Comparison of ENCODE assay signal across 16 mouse cellular contexts in genomic region chr2:166141039-166141438, GRCm38 (mm10). TPM values are rescaled to one million over a fixed set of nuclear protein-coding genes. Genes with fewer than 3 reads are reported as not detected.
A peak's percentile ranks its signal among the peaks of the same experiment; 100 is the strongest.
DNase-seq lines count a peak whose midpoint lies in the region; ATAC-seq and TF ChIP-seq lines count a peak whose summit lies in the region.
"Had no signal": no experiment of that assay in that cellular context is flagged by ENCODE, and none has a peak within 500 bp of the region (broad histone marks: within the 10 kb centered on the region; RNA-seq: fewer than 3 reads in every experiment).

No protein-coding gene starts in this region.

- H3K9me3 ChIP-seq in heart, embryonic 16.5 days (replicated peaks; ENCODE audit: control insufficient read depth, low read length), result no peaks in the 10 kb centered on the region
- H3K9me3 ChIP-seq in E14TG2a.4 (ENCODE audit: low read length) (no peaks in the 10 kb centered on the region), ES-Bruce4 (replicated peaks; ENCODE audit: control insufficient read depth, insufficient read depth, low read length, poor library complexity, severe bottlenecking) (no peaks in the 10 kb centered on the region)
- no peaks in the 10 kb centered on the region for H3K9me3 ChIP-seq in embryonic facial prominence, embryonic 13.5 days
- no peaks in the 10 kb centered on the region for H3K9me3 ChIP-seq in forebrain, embryonic 12.5 days
- H3K9me3 ChIP-seq: embryonic facial prominence, embryonic 15.5 days; megakaryocyte, embryonic 14.5 days; midbrain, embryonic 15.5 days had no signal

- H3K36me3 ChIP-seq in heart, embryonic 16.5 days (ENCODE audit: control insufficient read depth, insufficient read depth), result no peaks in the 10 kb centered on the region
- H3K36me3 ChIP-seq in E14TG2a.4 (ENCODE audit: insufficient read depth, low read length) (peaks cover 52% of the 10 kb centered on the region), ES-Bruce4 (ENCODE audit: control insufficient read depth, insufficient read depth, low read length, poor library complexity, severe bottlenecking) (no peaks in the 10 kb centered on the region)
- H3K36me3 ChIP-seq in embryonic facial prominence, embryonic 13.5 days, result peaks cover 21% of the 10 kb centered on the region
- H3K36me3 ChIP-seq in forebrain, embryonic 12.5 days (replicated peaks), result no peaks in the 10 kb centered on the region
- H3K36me3 ChIP-seq: midbrain, embryonic 15.5 days had no signal

- TF ChIP-seq POLR2A in ES-Bruce4 (IDR thresholded peaks at IDR 0.05; ENCODE audit: insufficient read depth, low read length), result no peak

- intact Hi-C loops in heart, postnatal 14 days (cut with DNase I), result no loop called here

- 0 out of 2 replicates have a peak overlapping the region, but pooled peaks have one; percentile 5 for H3K4me2 ChIP-seq in heart, embryonic 16.5 days (ENCODE audit: low read depth, low read length)
- no peak overlapping the region for H3K4me2 ChIP-seq in embryonic facial prominence, embryonic 13.5 days
- H3K4me2 ChIP-seq in forebrain, embryonic 12.5 days, result no peak overlapping the region
- H3K4me2 ChIP-seq: embryonic facial prominence, embryonic 15.5 days; liver, embryonic 11.5 days; midbrain, embryonic 15.5 days had no signal

- peak; percentile 89 for TF ChIP-seq EP300 in ES-Bruce4 (IDR thresholded peaks at IDR 0.05; ENCODE audit: insufficient read depth, low read depth, low read length)

- WGBS in heart, embryonic 16.5 days, result 76% methylated on average over 6 of the region's 6 CpGs
- WGBS in embryonic facial prominence, embryonic 13.5 days, result 94% methylated on average over 6 of the region's 6 CpGs
- WGBS in forebrain, embryonic 12.5 days, result 97% methylated on average over 6 of the region's 6 CpGs

- peak overlapping the region; percentile 81 for H3K27ac ChIP-seq in heart, embryonic 16.5 days (ENCODE audit: low read length)
- H3K27ac ChIP-seq in ES-Bruce4 (ENCODE audit: insufficient read depth, low read length), result peak overlapping the region; percentile 63
- peak overlapping the region; percentile 51; the same call in 1 of the 2 replicates for H3K27ac ChIP-seq in embryonic facial prominence, embryonic 13.5 days
- H3K27ac ChIP-seq in forebrain, embryonic 12.5 days, result no peak overlapping the region
- H3K27ac ChIP-seq: embryonic facial prominence, embryonic 15.5 days; midbrain, embryonic 15.5 days had no signal

- DNase-seq in heart, postnatal 14 days, result no peak
- DNase-seq: cerebellum, adult 9-10 months; forebrain, postnatal 0 days; retina, postnatal 1 day had no signal

- H3K27me3 ChIP-seq in heart, embryonic 16.5 days (ENCODE audit: control insufficient read depth, insufficient read depth, low read length), result no peaks in the 10 kb centered on the region
- H3K27me3 ChIP-seq in E14TG2a.4 (ENCODE audit: insufficient read depth, low read length) (no peaks in the 10 kb centered on the region), ES-Bruce4 (ENCODE audit: control insufficient read depth, insufficient read depth, low read length, poor library complexity, severe bottlenecking) (no peaks in the 10 kb centered on the region)
- no peaks in the 10 kb centered on the region for H3K27me3 ChIP-seq in embryonic facial prominence, embryonic 13.5 days
- H3K27me3 ChIP-seq in forebrain, embryonic 12.5 days, result 0 out of 2 replicates have a peak, but pooled peaks cover 4% of the 10 kb centered on the region
- H3K27me3 ChIP-seq: embryonic facial prominence, embryonic 15.5 days; midbrain, embryonic 15.5 days had no signal

- ATAC-seq in heart, embryonic 16.5 days (replicated peaks; ENCODE audit: extremely low read depth, insufficient read depth, low FRiP score), result no peak
- ATAC-seq in embryonic facial prominence, embryonic 13.5 days (ENCODE audit: insufficient number of reproducible peaks, insufficient read depth, low FRiP score, low TSS enrichment, low read depth), result no peak
- ATAC-seq in cerebellum, adult (ENCODE audit: insufficient number of reproducible peaks, low FRiP score, low TSS enrichment), result no peak
- no peak for ATAC-seq in forebrain, embryonic 12.5 days (ENCODE audit: low FRiP score)
- ATAC-seq: forebrain, postnatal 0 days; hindbrain, embryonic 16.5 days; midbrain, embryonic 15.5 days had no signal

- TF ChIP-seq CTCF in E14TG2a.4 (conservative IDR thresholded peaks at IDR 0.05; ENCODE audit: low read length), result no peak
- TF ChIP-seq CTCF in ES-Bruce4 (IDR thresholded peaks at IDR 0.05; ENCODE audit: low read depth, low read length), result no peak

- peaks cover 57% of the 10 kb centered on the region for H3K4me1 ChIP-seq in heart, embryonic 16.5 days (ENCODE audit: control insufficient read depth, insufficient read depth, low read length)
- H3K4me1 ChIP-seq in E14TG2a.4 (replicated peaks; ENCODE audit: low read depth, low read length) (peaks cover 96% of the 10 kb centered on the region), ES-Bruce4 (ENCODE audit: control insufficient read depth, insufficient read depth, low read length) (peaks cover 23% of the 10 kb centered on the region)
- H3K4me1 ChIP-seq in embryonic facial prominence, embryonic 13.5 days, result peaks cover 77% of the 10 kb centered on the region
- peaks cover 41% of the 10 kb centered on the region for H3K4me1 ChIP-seq in forebrain, embryonic 12.5 days
- H3K4me1 ChIP-seq: megakaryocyte, embryonic 14.5 days had no signal

- H3K9ac ChIP-seq in heart, embryonic 16.5 days (ENCODE audit: low read length), result peak overlapping the region; percentile 21; the same call in 1 of the 2 replicates
- no peak overlapping the region for H3K9ac ChIP-seq in ES-Bruce4 (ENCODE audit: low read depth, poor library complexity, severe bottlenecking)
- H3K9ac ChIP-seq in embryonic facial prominence, embryonic 13.5 days, result no peak overlapping the region
- no peak overlapping the region for H3K9ac ChIP-seq in forebrain, embryonic 12.5 days
- H3K9ac ChIP-seq: embryonic facial prominence, embryonic 15.5 days; forebrain, postnatal 0 days; midbrain, embryonic 15.5 days had no signal

- no peak overlapping the region for H3K4me3 ChIP-seq in heart, embryonic 16.5 days (ENCODE audit: low read length)
- H3K4me3 ChIP-seq in E14TG2a.4 (replicated peaks; ENCODE audit: low read length), result peak overlapping the region; percentile 52
- H3K4me3 ChIP-seq in ES-Bruce4 (ENCODE audit: low read depth, low read length), result no peak overlapping the region
- H3K4me3 ChIP-seq in embryonic facial prominence, embryonic 13.5 days, result no peak overlapping the region
- no peak overlapping the region for H3K4me3 ChIP-seq in forebrain, embryonic 12.5 days (replicated peaks)
- H3K4me3 ChIP-seq: embryonic facial prominence, embryonic 15.5 days; megakaryocyte, embryonic 14.5 days; midbrain, embryonic 15.5 days had no signal

RNA-seq across cellular contexts. Expression of gene Sulf2, which starts 14.4 kb away (rescaled TPM):
- polyA plus RNA-seq in heart, embryonic 16.5 days (2015; fragmentation: Nextera tagmentation; extraction: Ambion mirVana), result 61.8 and 73.3 TPM in 2 replicates
- 10 to 100 TPM; 59.3 to 60.7 TPM for total RNA-seq in heart, postnatal 14 days (2021)
- 116 and 119 TPM in 2 replicates for polyA plus RNA-seq in ES-Bruce4 (2011; ENCODE audit: insufficient read depth, insufficient read length, low read depth, missing spikeins)
- 127 and 143 TPM in 2 replicates for polyA plus RNA-seq in embryonic facial prominence, embryonic 13.5 days (2015; fragmentation: Nextera tagmentation; extraction: Ambion mirVana)
- 67.1 and 77.9 TPM in 2 replicates for polyA plus RNA-seq in forebrain, embryonic 12.5 days (2016; fragmentation: Nextera tagmentation; extraction: Ambion mirVana)
- total RNA-seq: MEL had no signal
